Comparison of ENCODE assay signal across 11 mouse cellular contexts in the genomic region with DNA sequence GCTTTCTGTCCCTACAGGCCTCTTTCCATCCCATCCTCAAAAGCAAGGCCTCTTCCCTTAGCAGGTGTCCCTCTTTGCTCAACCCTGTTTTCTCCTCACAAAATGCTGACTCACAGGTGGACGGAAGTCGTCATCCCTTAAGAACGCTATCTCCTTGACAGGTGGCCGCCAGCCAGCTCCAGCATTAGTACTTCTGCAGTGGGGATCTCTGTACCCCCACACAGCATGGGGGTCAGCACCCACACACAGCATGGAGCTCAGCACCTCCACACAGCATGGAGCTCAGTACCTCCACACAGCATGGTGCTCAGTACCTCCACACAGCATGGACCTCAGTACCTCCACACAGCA.
DNase-seq lines count a peak whose midpoint lies in the region; ATAC-seq and TF ChIP-seq lines count a peak whose summit lies in the region.
"Had no signal": no experiment of that assay in that cellular context is flagged by ENCODE, and none has a peak within 500 bp of the region (broad histone marks: within the 10 kb centered on the region; RNA-seq: fewer than 3 reads in every experiment).

No protein-coding gene starts in this region.

- DNase-seq in heart, postnatal 0 days (ENCODE audit: low spot score): peak; percentile 35
- no peak for DNase-seq in heart, adult 9 months (ENCODE audit: low spot score in 2 of 2)
- DNase-seq in large intestine, adult 2 months (ENCODE audit: low read depth, low spot score): peak; percentile 14
- DNase-seq in layer of hippocampus, postnatal 14 days (ENCODE audit: low spot score in 2 of 2): no peak
- DNase-seq in layer of hippocampus, adult 9-10 months (ENCODE audit: low spot score): no peak
- no peak for DNase-seq in liver
- DNase-seq: adrenal gland, adult 8-10 months had no signal

- H3K9ac ChIP-seq in heart, postnatal 0 days (replicated peaks; ENCODE audit: low read depth, low read length): no peak overlapping the region
- H3K9ac ChIP-seq in midbrain, embryonic 16.5 days (ENCODE audit: low read depth, low read length): no peak overlapping the region
- H3K9ac ChIP-seq: liver, embryonic 14.5 days had no signal

- no peak for ATAC-seq in heart, postnatal 0 days (ENCODE audit: insufficient read depth, low read depth)
- peak; percentile 46; the same call in 1 of the 2 replicates for ATAC-seq in erythroblast, adult 5-6 weeks (replicated peaks; ENCODE audit: low FRiP score, poor library complexity, severe bottlenecking)
- ATAC-seq in midbrain, embryonic 16.5 days: 0 out of 2 replicates have a peak, but pooled peaks have one; percentile 5

- no peak for TF ChIP-seq CTCF in heart, postnatal 0 days (IDR thresholded peaks at IDR 0.05; ENCODE audit: low read depth)

- TF ChIP-seq EP300 in heart, postnatal 0 days (IDR thresholded peaks at IDR 0.05; ENCODE audit: low read depth): no peak

- H3K27me3 ChIP-seq in heart, postnatal 0 days (ENCODE audit: control insufficient read depth, insufficient read depth, low read length): no peaks in the 10 kb centered on the region
- no peaks in the 10 kb centered on the region for H3K27me3 ChIP-seq in midbrain, embryonic 16.5 days (ENCODE audit: control insufficient read depth, insufficient read depth, low read depth, low read length)

- no peaks in the 10 kb centered on the region for H3K9me3 ChIP-seq in heart, postnatal 0 days (replicated peaks; ENCODE audit: control insufficient read depth, low read length)
- no peaks in the 10 kb centered on the region for H3K9me3 ChIP-seq in midbrain, embryonic 16.5 days (replicated peaks; ENCODE audit: control insufficient read depth, low read length, poor library complexity, severe bottlenecking)

- peaks cover 9% of the 10 kb centered on the region for H3K4me1 ChIP-seq in heart, postnatal 0 days (ENCODE audit: control insufficient read depth, insufficient read depth)
- peaks cover 14% of the 10 kb centered on the region for H3K4me1 ChIP-seq in midbrain, embryonic 16.5 days (ENCODE audit: control insufficient read depth, insufficient read depth, low read length)

- 30% methylated on average over 4 of the region's 4 CpGs for WGBS in heart, postnatal 0 days
- WGBS in large intestine, adult 2 months: 23% methylated on average over 4 of the region's 4 CpGs
- WGBS in midbrain, embryonic 16.5 days: 50% methylated on average over 4 of the region's 4 CpGs

- no peak overlapping the region for H3K4me2 ChIP-seq in heart, postnatal 0 days (ENCODE audit: low read depth, low read length)
- no peak overlapping the region for H3K4me2 ChIP-seq in midbrain, embryonic 16.5 days (ENCODE audit: low read length)

- no peak overlapping the region for H3K4me3 ChIP-seq in heart, postnatal 0 days (ENCODE audit: low read depth, low read length)
- H3K4me3 ChIP-seq in midbrain, embryonic 16.5 days (ENCODE audit: low read depth, low read length): no peak overlapping the region

- H3K36me3 ChIP-seq in heart, postnatal 0 days (replicated peaks; ENCODE audit: control insufficient read depth, insufficient read depth, low read length): no peaks in the 10 kb centered on the region
- no peaks in the 10 kb centered on the region for H3K36me3 ChIP-seq in midbrain, embryonic 16.5 days (ENCODE audit: control insufficient read depth, insufficient read depth, low read length)

- H3K27ac ChIP-seq in heart, postnatal 0 days (ENCODE audit: low read depth): no peak overlapping the region
- peak overlapping the region; percentile 20; the same call in 1 of the 2 replicates for H3K27ac ChIP-seq in midbrain, embryonic 16.5 days (ENCODE audit: low read length)
- H3K27ac ChIP-seq: kidney, postnatal 0 days; liver, embryonic 14.5 days had no signal

Comparison
In these comparisons a context has a peak if more than half of its experiments do, and no peak if none do; other contexts are left out.
1. DNase-seq: peak in heart, postnatal 0 days (single experiment) and large intestine, adult 2 months (single experiment); none in heart, adult 9 months (0 of 2), layer of hippocampus, postnatal 14 days (0 of 2), layer of hippocampus, adult 9-10 months (single experiment) and liver (single experiment).